Mouse (Mus musculus) neural tube, embryonic 11.5 days (tissue): ENCODE measurements at regions not wholly inside any gene's neighbourhood (a gene's known extent, or its start where the extent isn't known, plus 50 kb on each side); places are given as distances from the start of the nearest gene placed in this dataset.

Source experiments
- ATAC-seq: fragments of 200-750 bp; cut with Nextera tagmentation; 2 replicates; pipeline ENCODE4 v1.8.0; 2017; ENCODE audit warnings: moderate number of reproducible peaks, mild to moderate bottlenecking, moderate TSS enrichment, moderate library complexity; ENCODE audit not compliant: insufficient read depth, low FRiP score, low TSS enrichment
- DNase-seq: peaks from one replicate; pipeline ENCODE4 v3.0.0-alpha.2; 2015; ENCODE audit warnings: low spot score
- H3K27ac ChIP-seq: fragments of 300-500 bp; sonication (generic); 2 replicates; pipeline ENCODE4 v1.5.1; 2014; ENCODE audit warnings: low read depth, mild to moderate bottlenecking, low read length
- H3K27me3 ChIP-seq: fragments of 300-500 bp; sonication (generic); 2 replicates; pipeline ENCODE4 v1.6.1; 2014; ENCODE audit warnings: mild to moderate bottlenecking, low read length, mixed read lengths; ENCODE audit not compliant: control insufficient read depth, insufficient read depth
- H3K36me3 ChIP-seq: fragments of 300-500 bp; sonication (generic); 2 replicates; pipeline ENCODE4 v1.6.1; 2014; ENCODE audit warnings: mild to moderate bottlenecking, low read length, moderate library complexity, mixed read lengths; ENCODE audit not compliant: control insufficient read depth, insufficient read depth
- H3K4me1 ChIP-seq: fragments of 300-500 bp; sonication (generic); 2 replicates; pipeline ENCODE4 v1.6.1; 2014; ENCODE audit warnings: low read length, mixed read lengths; ENCODE audit not compliant: control insufficient read depth, insufficient read depth
- H3K4me2 ChIP-seq: fragments of 300-500 bp; sonication (generic); 2 replicates; pipeline ENCODE4 v1.6.1; 2014; ENCODE audit warnings: low read depth, mild to moderate bottlenecking, moderate library complexity
- H3K4me3 ChIP-seq: fragments of 300-500 bp; sonication (generic); 2 replicates; pipeline ENCODE4 v1.5.1; 2014; ENCODE audit warnings: low read depth, low read length
- H3K9ac ChIP-seq: fragments of 300-500 bp; sonication (generic); 2 replicates; pipeline ENCODE4 v1.6.1; 2014; ENCODE audit warnings: mild to moderate bottlenecking, low read length
- H3K9me3 ChIP-seq: fragments of 300-500 bp; sonication (generic); 2 replicates; pipeline ENCODE4 v1.6.1; 2016; ENCODE audit warnings: low read length; ENCODE audit not compliant: control insufficient read depth
- WGBS: fragments of 180-500 bp; shearing (Covaris S2); extraction: QIAGEN DNeasy Blood & Tissue Kit; methylation state at CpG from one replicate; pipeline ENCODE4 v1.1.7; 2014; 5-methylcytosine and 5-hydroxymethylcytosine counted together

- DNase-seq (no peak), ATAC-seq (no peak)
- H3K4me1 ChIP-seq: peaks cover 5% of the 10 kb centered on the region; the same call in 1 of the 2 replicates
- no peaks in the 10 kb centered on the region for H3K27me3 ChIP-seq
- WGBS: 65% methylated on average over 3 of the region's 3 CpGs
- no peak overlapping the region for H3K4me3 ChIP-seq
- no peaks in the 10 kb centered on the region for H3K9me3 ChIP-seq
- H3K36me3 ChIP-seq: no peaks in the 10 kb centered on the region
- H3K9ac ChIP-seq: no peak overlapping the region
- no peak overlapping the region for H3K27ac ChIP-seq
- no peak overlapping the region for H3K4me2 ChIP-seq
Measured at GRCm38 (mm10) chr4:142625456-142625855, 386.3 kb upstream of the Kazn start.

- Histone ChIP-seq H3K36me3 (no peaks in the 10 kb centered on the region), H3K4me1 (peaks cover 9% of the 10 kb centered on the region), H3K27me3 (no peaks in the 10 kb centered on the region), H3K27ac (0 out of 2 replicates have a peak overlapping the region, but pooled peaks have one; percentile 23), H3K4me2 (no peak overlapping the region), H3K4me3 (no peak overlapping the region), H3K9ac (no peak overlapping the region), H3K9me3 (no peaks in the 10 kb centered on the region)
- ATAC-seq (no peak), DNase-seq (peak; percentile 30)
- WGBS: 49% methylated on average over 17 of the region's 17 CpGs
Measured at GRCm38 (mm10) chr4:142622151-142622861, 383.1 kb upstream of the Kazn start.

DNA sequence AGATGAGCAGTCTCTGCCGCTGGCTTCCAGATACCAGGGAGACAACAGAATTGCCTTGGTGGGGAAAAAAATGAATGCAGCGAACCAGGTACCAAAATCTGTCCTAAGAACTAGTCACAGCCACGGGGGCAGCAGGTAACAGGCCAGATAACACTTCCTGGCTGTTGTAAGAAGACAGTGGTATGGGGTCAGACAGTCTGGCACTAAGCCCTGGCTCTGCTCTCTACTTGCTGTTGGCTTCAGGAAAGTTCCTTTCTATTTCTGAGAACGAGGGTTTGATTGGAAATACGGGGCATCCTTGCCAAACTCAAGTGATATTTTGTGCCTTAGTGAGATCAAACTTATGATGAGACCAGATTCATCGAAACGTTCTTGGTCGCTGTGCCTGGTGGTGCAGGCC, 380.2 kb upstream of the Kazn start:
- Histone ChIP-seq H3K36me3 (no peaks in the 10 kb centered on the region), H3K4me1 (peaks cover 9% of the 10 kb centered on the region), H3K4me2 (no peak overlapping the region), H3K27me3 (no peaks in the 10 kb centered on the region), H3K4me3 (no peak overlapping the region), H3K27ac (no peak overlapping the region), H3K9ac (no peak overlapping the region), H3K9me3 (no peaks in the 10 kb centered on the region)
- no peak for ATAC-seq
- DNase-seq: no peak
- 77% methylated on average over 8 of the region's 8 CpGs for WGBS

DNA sequence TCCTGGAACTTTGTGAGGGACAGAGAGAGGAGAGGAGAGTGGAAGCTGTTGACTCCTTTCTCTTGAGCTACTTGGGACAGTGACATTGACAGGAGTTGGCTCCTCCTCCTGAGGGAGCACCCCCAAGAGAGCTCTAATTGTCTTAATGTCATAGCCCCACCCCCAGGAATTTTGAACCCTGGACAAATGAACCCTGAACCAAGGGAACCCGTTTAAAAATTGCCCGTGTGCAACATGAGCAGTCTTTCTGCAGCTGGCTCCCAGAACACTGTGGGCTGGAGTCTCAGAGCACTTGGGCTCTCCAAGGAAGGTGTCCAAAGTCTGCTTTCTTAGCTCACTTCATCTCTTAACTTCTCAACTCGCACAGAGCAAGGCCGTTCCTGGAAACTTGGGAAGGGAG, 379.6 kb upstream of the Kazn start:
- no peaks in the 10 kb centered on the region for H3K27me3 ChIP-seq
- peaks cover 9% of the 10 kb centered on the region for H3K4me1 ChIP-seq
- ATAC-seq (no peak), DNase-seq (no peak)
- 25% methylated on average over 4 of the region's 4 CpGs for WGBS
- H3K27ac ChIP-seq: no peak overlapping the region
- H3K9me3 ChIP-seq: no peaks in the 10 kb centered on the region
- no peaks in the 10 kb centered on the region for H3K36me3 ChIP-seq
- H3K9ac ChIP-seq: no peak overlapping the region
- no peak overlapping the region for H3K4me2 ChIP-seq
- no peak overlapping the region for H3K4me3 ChIP-seq

- Histone ChIP-seq H3K4me2 (no peak overlapping the region), H3K36me3 (no peaks in the 10 kb centered on the region), H3K9me3 (no peaks in the 10 kb centered on the region), H3K27ac (no peak overlapping the region), H3K9ac (no peak overlapping the region), H3K4me1 (peaks cover 9% of the 10 kb centered on the region), H3K27me3 (no peaks in the 10 kb centered on the region), H3K4me3 (no peak overlapping the region)
- 72% methylated on average over 5 of the region's 5 CpGs for WGBS
- DNase-seq (peak; percentile 40), ATAC-seq (no peak)
Measured at GRCm38 (mm10) chr4:142617676-142618075, 378.5 kb upstream of the Kazn start.

GRCm38 (mm10) chr4:142616901-142617300, 377.7 kb upstream of the Kazn start:
- peaks cover 4% of the 10 kb centered on the region; the same call in 1 of the 2 replicates for H3K4me1 ChIP-seq
- H3K4me3 ChIP-seq: no peak overlapping the region
- 73% methylated on average over 7 of the region's 7 CpGs for WGBS
- no peaks in the 10 kb centered on the region for H3K9me3 ChIP-seq
- H3K27me3 ChIP-seq: no peaks in the 10 kb centered on the region
- H3K36me3 ChIP-seq: no peaks in the 10 kb centered on the region
- H3K27ac ChIP-seq: no peak overlapping the region
- no peak overlapping the region for H3K4me2 ChIP-seq
- no peak for DNase-seq
- no peak for ATAC-seq
- no peak overlapping the region for H3K9ac ChIP-seq

- WGBS: 88% methylated on average over 3 of the region's 3 CpGs
- no peak for ATAC-seq
Measured at GRCm38 (mm10) chr4:142605098-142605497, 365.9 kb upstream of the Kazn start.

DNA sequence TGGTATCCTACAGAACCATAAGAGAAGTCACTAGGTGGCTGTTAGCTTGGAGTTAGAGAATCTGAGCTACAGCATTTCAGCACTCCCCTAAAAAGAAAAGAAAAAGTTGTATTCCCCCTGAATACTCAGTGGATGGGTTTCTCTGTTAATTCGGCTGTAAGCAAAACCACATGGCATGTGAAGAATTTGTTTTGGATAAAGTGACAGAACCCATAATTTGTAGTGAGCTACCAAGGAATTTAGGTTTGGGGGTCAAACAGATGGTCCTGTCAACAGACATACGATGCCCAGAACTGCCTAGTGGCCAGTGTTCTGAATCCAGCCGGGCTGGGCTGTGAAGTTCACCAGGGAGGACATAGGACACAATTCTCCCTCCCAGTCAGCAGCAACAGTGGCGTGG, 358.0 kb upstream of the Kazn start:
- Histone ChIP-seq H3K4me1 (no peaks in the 10 kb centered on the region), H3K9me3 (no peaks in the 10 kb centered on the region), H3K27me3 (no peaks in the 10 kb centered on the region), H3K27ac (no peak overlapping the region), H3K4me2 (no peak overlapping the region), H3K36me3 (no peaks in the 10 kb centered on the region), H3K4me3 (no peak overlapping the region), H3K9ac (no peak overlapping the region)
- DNase-seq (no peak), ATAC-seq (no peak)
- WGBS: 72% methylated on average over 4 of the region's 4 CpGs

More at GRCm38 (mm10) chr4:142605098-142605497, 365.9 kb upstream of the Kazn start:
- DNase-seq: no peak
- Histone ChIP-seq H3K27me3 (no peaks in the 10 kb centered on the region), H3K4me1 (no peaks in the 10 kb centered on the region), H3K9ac (no peak overlapping the region), H3K9me3 (no peaks in the 10 kb centered on the region), H3K4me3 (no peak overlapping the region), H3K36me3 (no peaks in the 10 kb centered on the region), H3K27ac (no peak overlapping the region), H3K4me2 (no peak overlapping the region)

- Histone ChIP-seq H3K4me3 (no peak overlapping the region), H3K4me2 (no peak overlapping the region), H3K36me3 (no peaks in the 10 kb centered on the region), H3K4me1 (no peaks in the 10 kb centered on the region), H3K9me3 (no peaks in the 10 kb centered on the region), H3K27ac (no peak overlapping the region), H3K27me3 (no peaks in the 10 kb centered on the region), H3K9ac (no peak overlapping the region)
- WGBS: 59% methylated on average over 7 of the region's 7 CpGs
- DNase-seq (no peak), ATAC-seq (0 out of 2 replicates have a peak, but pooled peaks have one; percentile 29)
Measured at GRCm38 (mm10) chr4:142589084-142589741, 350.0 kb upstream of the Kazn start.
